Mouse (Mus musculus) limb, embryonic 11.5 days (tissue): ENCODE measurements around the gene Nme7. TPM values are rescaled to one million over a fixed set of nuclear protein-coding genes. Genes with fewer than 3 reads are reported as not detected.

Source experiments
- ATAC-seq: fragments of 200-750 bp; cut with Nextera tagmentation; 2 replicates; pipeline ENCODE4 v1.8.0; 2017; ENCODE audit warnings: low read depth; ENCODE audit not compliant: insufficient number of reproducible peaks, low FRiP score, low TSS enrichment
- DNase-seq: peaks from one replicate; pipeline ENCODE4 v3.0.0-alpha.2; 2015; ENCODE audit warnings: low spot score
- H3K27ac ChIP-seq: fragments of 300-500 bp; sonication (generic); replicated peaks from 2 replicates; pipeline ENCODE4 v1.5.1; 2014; ENCODE audit warnings: low read depth, mild to moderate bottlenecking, low read length
- H3K27me3 ChIP-seq: fragments of 300-500 bp; sonication (generic); 2 replicates; pipeline ENCODE4 v1.6.1; 2014; ENCODE audit warnings: mild to moderate bottlenecking, low read length, mixed read lengths; ENCODE audit not compliant: control insufficient read depth, insufficient read depth
- H3K36me3 ChIP-seq: fragments of 300-500 bp; sonication (generic); 2 replicates; pipeline ENCODE4 v1.6.1; 2014; ENCODE audit warnings: mild to moderate bottlenecking, low read length, moderate library complexity, mixed read lengths; ENCODE audit not compliant: control insufficient read depth, insufficient read depth
- H3K4me1 ChIP-seq: fragments of 300-500 bp; sonication (generic); 2 replicates; pipeline ENCODE4 v1.6.1; 2014; ENCODE audit warnings: low read length, mixed read lengths; ENCODE audit not compliant: control insufficient read depth, insufficient read depth
- H3K4me2 ChIP-seq: fragments of 300-500 bp; sonication (generic); 2 replicates; pipeline ENCODE4 v1.6.1; 2014; ENCODE audit warnings: low read depth, mild to moderate bottlenecking, moderate library complexity; ENCODE audit not compliant: severe bottlenecking
- H3K4me3 ChIP-seq: fragments of 300-500 bp; sonication (generic); 2 replicates; pipeline ENCODE4 v1.5.1; 2014; ENCODE audit warnings: low read depth, low read length
- H3K9ac ChIP-seq: fragments of 300-500 bp; sonication (generic); 2 replicates; pipeline ENCODE4 v1.6.1; 2014; ENCODE audit warnings: mild to moderate bottlenecking, low read length
- H3K9me3 ChIP-seq: fragments of 300-500 bp; sonication (generic); 2 replicates; pipeline ENCODE4 v1.6.1; 2016; ENCODE audit warnings: low read length; ENCODE audit not compliant: control insufficient read depth
- WGBS: fragments of 180-500 bp; shearing (Covaris S2); extraction: QIAGEN DNeasy Blood & Tissue Kit; methylation state at CpG from one replicate; pipeline ENCODE4 v1.1.7; 2014; 5-methylcytosine and 5-hydroxymethylcytosine counted together
- polyA plus RNA-seq: library from polyadenylated mRNA; unstranded; fragments of >200 nt; fragmentation: Nextera tagmentation; extraction: Ambion mirVana; gene quantifications from 2 replicates; pipeline ENCODE4 v1.2.1, GENCODE M21; 2014

Nme7 gene
- polyA plus RNA-seq, 1 experiment from 2014 or later: 46.8 TPM

DNA sequence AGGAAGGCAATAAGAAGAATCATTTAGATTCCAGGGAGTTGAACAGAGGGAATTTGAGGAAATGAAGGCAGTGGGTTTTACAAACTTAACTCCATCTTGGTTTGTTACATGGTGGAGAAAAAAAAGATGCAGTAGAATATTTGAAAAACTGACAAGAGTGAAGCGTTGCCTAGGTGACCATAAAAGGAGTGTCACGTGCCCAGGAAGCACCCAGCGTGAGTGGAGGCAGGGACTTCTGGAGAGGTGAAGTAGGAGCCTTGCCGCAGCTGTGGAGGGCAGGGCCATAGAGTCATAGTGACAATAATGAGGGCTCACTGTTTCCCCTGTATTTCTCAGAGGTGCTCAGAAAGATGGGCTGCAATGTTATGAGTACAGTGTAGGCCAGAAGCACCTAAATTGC is 24.6 kb upstream of the Nme7 start:
- Histone ChIP-seq H3K4me2 (no peak overlapping the region), H3K9me3 (no peaks in the 10 kb centered on the region), H3K4me1 (no peaks in the 10 kb centered on the region), H3K27me3 (no peaks in the 10 kb centered on the region), H3K27ac (no peak overlapping the region), H3K4me3 (no peak overlapping the region), H3K36me3 (no peaks in the 10 kb centered on the region), H3K9ac (no peak overlapping the region)
- WGBS: 59% methylated on average over 4 of the region's 4 CpGs
- no peak for DNase-seq
- ATAC-seq: no peak

DNA sequence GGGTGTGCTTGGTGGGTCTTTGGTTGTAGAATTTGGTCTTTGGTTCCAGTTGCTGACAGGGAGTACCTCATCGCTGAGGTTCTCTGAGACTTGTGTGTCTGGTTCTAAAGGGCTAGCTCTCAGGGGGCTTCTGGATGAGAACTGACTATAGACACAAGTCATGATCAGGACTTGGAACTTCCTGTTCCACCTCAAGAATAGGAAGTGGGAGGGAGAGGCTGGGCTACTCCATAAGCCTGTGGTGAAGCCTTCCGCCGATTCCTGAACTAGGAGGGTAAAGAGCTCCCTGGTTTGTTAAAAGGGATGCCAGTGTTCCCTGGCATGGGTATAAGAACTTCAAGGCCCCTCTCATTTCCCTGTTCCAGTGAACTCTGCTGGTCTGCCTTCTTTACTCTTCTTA is 19.9 kb upstream of the Nme7 start:
- Histone ChIP-seq H3K36me3 (no peaks in the 10 kb centered on the region), H3K27ac (no peak overlapping the region), H3K9ac (no peak overlapping the region), H3K27me3 (no peaks in the 10 kb centered on the region), H3K9me3 (no peaks in the 10 kb centered on the region), H3K4me1 (no peaks in the 10 kb centered on the region), H3K4me3 (no peak overlapping the region), H3K4me2 (no peak overlapping the region)
- WGBS: 94% methylated on average over 3 of the region's 3 CpGs
- no peak for DNase-seq
- no peak for ATAC-seq

DNA sequence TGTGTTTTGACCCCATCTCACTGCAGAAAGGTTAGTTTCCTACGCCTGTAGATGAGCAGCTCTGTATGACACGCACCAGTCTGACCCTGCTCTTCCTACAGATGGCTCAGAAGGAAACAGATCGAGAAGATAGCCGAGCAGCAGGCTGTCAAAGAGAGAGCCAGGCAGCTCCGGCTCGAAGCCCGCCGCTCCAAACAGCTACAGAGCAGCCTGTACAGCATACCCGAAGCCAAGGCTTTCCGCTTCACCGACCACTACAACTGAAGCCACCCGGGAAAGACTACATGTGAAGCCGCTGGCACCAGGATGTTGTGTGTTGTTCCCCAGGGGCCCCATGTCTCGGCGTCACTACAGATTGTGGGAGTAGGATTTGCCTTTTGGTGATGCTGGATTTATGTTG is 16.5 kb upstream of the Nme7 start:
- DNase-seq (no peak), ATAC-seq (no peak)
- Histone ChIP-seq H3K9ac (no peak overlapping the region), H3K4me3 (no peak overlapping the region), H3K9me3 (no peaks in the 10 kb centered on the region), H3K27ac (no peak overlapping the region), H3K4me1 (no peaks in the 10 kb centered on the region), H3K27me3 (no peaks in the 10 kb centered on the region), H3K4me2 (no peak overlapping the region), H3K36me3 (0 out of 2 replicates have a peak, but pooled peaks cover 3% of the 10 kb centered on the region)
- WGBS: 71% methylated on average over 15 of the region's 15 CpGs

- ATAC-seq: no peak
- Histone ChIP-seq H3K4me2 (no peak overlapping the region), H3K36me3 (peaks cover 6% of the 10 kb centered on the region; the same call in 1 of the 2 replicates), H3K4me3 (no peak overlapping the region), H3K9me3 (no peaks in the 10 kb centered on the region), H3K9ac (no peak overlapping the region), H3K27ac (no peak overlapping the region), H3K27me3 (no peaks in the 10 kb centered on the region), H3K4me1 (no peaks in the 10 kb centered on the region)
- no peak for DNase-seq
- WGBS: 92% methylated on average over 5 of the region's 5 CpGs
Measured at GRCm38 (mm10) chr1:164292040-164292439, 11.9 kb upstream of the Nme7 start.

DNA sequence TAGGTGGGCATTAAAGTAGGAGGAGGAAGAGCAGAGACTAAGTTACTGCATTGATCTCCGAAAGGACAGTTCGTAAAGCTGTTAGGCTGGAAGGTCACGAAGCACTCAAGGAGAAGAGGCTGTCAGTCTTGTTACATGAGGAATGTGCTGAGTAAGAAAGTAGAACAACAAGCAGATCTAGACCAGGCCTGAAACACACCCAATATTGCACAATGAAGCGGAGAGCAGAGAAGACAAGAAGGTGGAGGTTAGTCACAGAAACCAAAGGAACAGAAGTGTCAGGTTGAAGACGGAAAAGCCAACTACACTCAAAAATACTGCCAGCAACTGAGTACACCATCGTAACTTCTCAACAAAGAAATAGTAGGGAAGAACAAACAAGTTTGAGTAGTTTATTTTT is 9.8 kb upstream of the Nme7 start:
- no peak for ATAC-seq
- Histone ChIP-seq H3K36me3 (peaks cover 11% of the 10 kb centered on the region; the same call in 1 of the 2 replicates), H3K4me1 (no peaks in the 10 kb centered on the region), H3K9me3 (no peaks in the 10 kb centered on the region), H3K27me3 (no peaks in the 10 kb centered on the region), H3K27ac (no peak overlapping the region), H3K4me2 (no peak overlapping the region), H3K4me3 (no peak overlapping the region), H3K9ac (no peak overlapping the region)
- 95% methylated on average over 6 of the region's 6 CpGs for WGBS
- no peak for DNase-seq

DNA sequence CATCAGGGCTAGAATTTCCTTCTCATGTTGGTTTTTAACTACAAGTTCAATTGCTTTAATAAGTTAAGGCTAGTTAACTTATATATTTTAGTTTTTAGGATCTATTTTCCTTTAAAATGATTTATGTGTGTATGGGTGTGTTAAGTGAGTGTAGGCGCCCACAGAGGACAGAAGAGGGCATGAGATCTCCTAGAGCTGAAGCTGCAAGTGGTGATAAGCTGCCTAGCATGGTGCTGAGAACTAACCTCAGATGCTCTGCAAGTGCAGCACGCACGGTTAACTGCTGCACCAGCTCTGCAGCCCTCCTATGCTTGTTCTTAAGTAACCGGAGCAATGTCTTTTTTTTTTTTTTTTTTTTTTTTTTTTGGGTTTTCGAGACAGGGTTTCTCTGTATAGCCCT is 7.4 kb upstream of the Nme7 start:
- no peak overlapping the region for H3K9ac ChIP-seq
- H3K4me3 ChIP-seq: no peak overlapping the region
- H3K4me2 ChIP-seq: no peak overlapping the region
- 96% methylated on average over 4 of the region's 5 CpGs for WGBS
- H3K27ac ChIP-seq: no peak overlapping the region
- peaks cover 10% of the 10 kb centered on the region; the same call in 1 of the 2 replicates for H3K36me3 ChIP-seq
- DNase-seq (no peak), ATAC-seq (no peak)
- H3K9me3 ChIP-seq: no peaks in the 10 kb centered on the region
- H3K27me3 ChIP-seq: no peaks in the 10 kb centered on the region
- H3K4me1 ChIP-seq: no peaks in the 10 kb centered on the region

- no peak overlapping the region for H3K4me3 ChIP-seq
- no peak overlapping the region for H3K27ac ChIP-seq
- H3K4me2 ChIP-seq: no peak overlapping the region
- no peaks in the 10 kb centered on the region; the same call in 1 of the 2 replicates for H3K4me1 ChIP-seq
- H3K9me3 ChIP-seq: no peaks in the 10 kb centered on the region
- H3K9ac ChIP-seq: no peak overlapping the region
- DNase-seq (no peak), ATAC-seq (no peak)
- no peaks in the 10 kb centered on the region for H3K27me3 ChIP-seq
- peaks cover 8% of the 10 kb centered on the region; the same call in 1 of the 2 replicates for H3K36me3 ChIP-seq
- 86% methylated on average over 4 of the region's 4 CpGs for WGBS
Measured at GRCm38 (mm10) chr1:164301949-164302348, 2.0 kb upstream of the Nme7 start.

- peak; percentile 99 for DNase-seq
- ATAC-seq: peak; percentile 98
- no peaks in the 10 kb centered on the region for H3K9me3 ChIP-seq
- no peaks in the 10 kb centered on the region; the same call in 1 of the 2 replicates for H3K4me1 ChIP-seq
- H3K4me3 ChIP-seq: peak within 1 kb of the TSS; percentile 77
- 0 out of 2 replicates have a peak within 1 kb of the TSS, but pooled peaks have one; percentile 14 for H3K27ac ChIP-seq
- H3K36me3 ChIP-seq: no peaks in the 10 kb centered on the region
- H3K27me3 ChIP-seq: no peaks in the 10 kb centered on the region
- peak within 1 kb of the TSS; percentile 73 for H3K9ac ChIP-seq
- under 1% methylated on average over 35 of the region's 35 CpGs for WGBS
- H3K4me2 ChIP-seq: peak within 1 kb of the TSS; percentile 83
Measured at GRCm38 (mm10) chr1:164307124-164307751, 3.3 kb downstream of the Nme7 start, which contains the start of gene Blzf1. Gene Blzf1 (minus strand): TSS chr1:164307489.
